Mouse (Mus musculus) liver, embryonic 12.5 days (tissue): ENCODE results near the gene Phf23. TPM values are rescaled to one million over a fixed set of nuclear protein-coding genes. Genes with fewer than 3 reads are reported as not detected.

Experiments used
- ATAC-seq: fragments of 200-750 bp; cut with Nextera tagmentation; 2 replicates; pipeline ENCODE4 v1.8.0; 2017; ENCODE audit warnings: moderate number of reproducible peaks, mild to moderate bottlenecking, moderate library complexity
- H3K27ac ChIP-seq: fragments of 300-500 bp; sonication (generic); 2 replicates; pipeline ENCODE4 v1.5.1; 2016; ENCODE audit warnings: mild to moderate bottlenecking
- H3K27me3 ChIP-seq: fragments of 300-500 bp; sonication (generic); replicated peaks from 2 replicates; pipeline ENCODE4 v1.6.1; 2016; ENCODE audit warnings: mild to moderate bottlenecking, moderate library complexity
- H3K36me3 ChIP-seq: fragments of 300-500 bp; sonication (generic); 2 replicates; pipeline ENCODE4 v1.6.1; 2016; ENCODE audit warnings: mild to moderate bottlenecking, moderate library complexity
- H3K4me1 ChIP-seq: fragments of 300-500 bp; sonication (generic); 2 replicates; pipeline ENCODE4 v1.6.1; 2016
- H3K4me2 ChIP-seq: fragments of 300-500 bp; sonication (generic); 2 replicates; pipeline ENCODE4 v1.6.1; 2016; ENCODE audit warnings: mild to moderate bottlenecking, moderate library complexity
- H3K4me3 ChIP-seq: fragments of 300-500 bp; sonication (generic); 2 replicates; pipeline ENCODE4 v1.5.1; 2016; ENCODE audit warnings: mild to moderate bottlenecking, moderate library complexity
- H3K9ac ChIP-seq: fragments of 300-500 bp; sonication (generic); 2 replicates; pipeline ENCODE4 v1.6.1; 2016; ENCODE audit warnings: mild to moderate bottlenecking, moderate library complexity
- H3K9me3 ChIP-seq: fragments of 300-500 bp; sonication (generic); replicated peaks from 2 replicates; pipeline ENCODE4 v1.6.1; 2016; ENCODE audit warnings: mild to moderate bottlenecking, moderate library complexity
- WGBS: fragments of 180-500 bp; shearing (Covaris S2); methylation state at CpG from one replicate; pipeline ENCODE4 v1.1.7; 2016; ENCODE audit not compliant: insufficient replicate concordance; 5-methylcytosine and 5-hydroxymethylcytosine counted together
- polyA plus RNA-seq: library from polyadenylated mRNA; unstranded; fragments of >200 nt; fragmentation: Nextera tagmentation; extraction: Ambion mirVana; gene quantifications from 2 replicates; pipeline ENCODE4 v1.2.1, GENCODE M21; 2016

Gene Phf23
- polyA plus RNA-seq, 1 experiment from 2014 or later = 39.5 TPM

- 1% methylated on average over 16 of the region's 16 CpGs for WGBS
- Histone ChIP-seq H3K4me1 (peaks cover 34% of the 10 kb centered on the region), H3K9me3 (no peaks in the 10 kb centered on the region), H3K27me3 (no peaks in the 10 kb centered on the region), H3K27ac (peak overlapping the region; percentile 98), H3K9ac (peak overlapping the region; percentile 99), H3K4me3 (peak overlapping the region; percentile 99), H3K36me3 (peaks cover 54% of the 10 kb centered on the region), H3K4me2 (peak overlapping the region; percentile 91)
- no peak for ATAC-seq
Measured at GRCm38 (mm10) chr11:69979827-69980195, 15.8 kb upstream of the Phf23 start.

- H3K4me3 ChIP-seq = peak overlapping the region; percentile 99
- WGBS = under 1% methylated on average over 54 of the region's 60 CpGs
- H3K36me3 ChIP-seq = peaks cover 54% of the 10 kb centered on the region
- no peaks in the 10 kb centered on the region for H3K9me3 ChIP-seq
- H3K27me3 ChIP-seq = no peaks in the 10 kb centered on the region
- peak overlapping the region; percentile 98 for H3K27ac ChIP-seq
- H3K4me2 ChIP-seq = peak overlapping the region; percentile 91
- H3K9ac ChIP-seq = peak overlapping the region; percentile 99
- H3K4me1 ChIP-seq = peaks cover 34% of the 10 kb centered on the region
- peak; percentile 93 for ATAC-seq
Measured at GRCm38 (mm10) chr11:69980196-69981140, 15.1 kb upstream of the Phf23 start.

DNA sequence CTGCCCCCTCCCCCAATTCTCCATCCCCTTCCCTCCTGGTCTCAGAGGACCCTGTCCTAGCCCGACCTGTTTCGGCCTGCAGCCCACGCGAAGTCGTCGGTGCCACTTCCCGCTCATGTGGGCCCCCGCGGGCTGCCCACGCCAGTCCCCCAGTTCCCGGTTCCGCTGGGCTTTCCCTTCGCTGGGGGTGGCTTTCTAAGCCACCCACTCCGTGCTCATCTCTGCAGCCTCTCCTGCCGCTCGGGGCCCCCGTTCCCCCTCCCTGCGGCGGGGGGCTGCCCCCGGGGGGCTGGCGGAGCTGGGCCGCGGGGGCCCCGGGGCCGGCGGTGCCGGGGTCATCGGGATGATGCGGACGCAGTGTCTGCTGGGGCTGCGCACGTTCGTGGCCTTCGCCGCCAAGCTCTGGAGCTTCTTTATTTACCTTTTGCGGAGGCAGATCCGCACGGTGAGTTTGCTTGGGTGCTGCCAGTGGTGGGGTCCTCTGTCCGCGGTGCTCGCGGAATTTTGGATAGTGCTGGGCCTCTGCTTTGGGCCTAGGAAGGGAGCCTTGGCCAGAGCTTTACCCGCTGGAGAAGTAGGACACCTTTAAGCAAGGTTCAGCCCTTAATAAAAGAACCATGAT lies 14.3 kb upstream of the Phf23 start, which contains the start of gene Ctdnep1:
Gene Ctdnep1 (plus strand): TSS at position 16 of the 622 bp plus-strand sequence.
- Histone ChIP-seq H3K4me3 (peak within 1 kb of the TSS; percentile 99), H3K9me3 (no peaks in the 10 kb centered on the region), H3K4me2 (peak within 1 kb of the TSS; percentile 91), H3K27me3 (no peaks in the 10 kb centered on the region), H3K4me1 (peaks cover 34% of the 10 kb centered on the region), H3K36me3 (peaks cover 52% of the 10 kb centered on the region), H3K9ac (peak within 1 kb of the TSS; percentile 99), H3K27ac (peak within 1 kb of the TSS; percentile 98)
- WGBS = under 1% methylated on average over 41 of the region's 43 CpGs
- ATAC-seq = 0 out of 2 replicates have a peak, but pooled peaks have one; percentile 1

DNA sequence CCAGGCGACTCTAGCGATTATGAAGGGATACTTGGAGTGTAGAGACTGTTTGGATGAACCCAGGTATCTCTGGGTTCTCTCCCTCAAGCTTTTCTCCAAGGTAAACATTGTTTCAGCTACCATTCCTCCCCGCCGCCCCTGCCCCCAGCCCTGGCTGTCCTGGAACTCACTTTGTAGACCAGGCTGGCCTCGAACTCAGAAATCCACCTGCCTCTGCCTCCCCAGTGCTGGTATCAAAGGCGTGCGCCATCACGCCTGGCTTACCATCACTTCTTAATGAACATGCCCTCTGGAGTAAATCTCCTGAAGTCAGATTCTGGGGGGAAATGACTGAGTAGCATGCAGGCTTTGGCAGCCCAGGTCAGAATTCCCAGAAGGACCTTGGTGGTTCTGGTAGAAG lies 13.4 kb upstream of the Phf23 start, which contains the start of gene Elp5:
Gene Elp5 (minus strand): TSS at position 293 of the 400 bp plus-strand sequence.
- Histone ChIP-seq H3K9me3 (no peaks in the 10 kb centered on the region), H3K27me3 (no peaks in the 10 kb centered on the region), H3K4me1 (peaks cover 34% of the 10 kb centered on the region), H3K27ac (peak within 1 kb of the TSS; percentile 98), H3K4me3 (peak within 1 kb of the TSS; percentile 99), H3K36me3 (peaks cover 53% of the 10 kb centered on the region), H3K9ac (peak within 1 kb of the TSS; percentile 99), H3K4me2 (peak within 1 kb of the TSS; percentile 91)
- whole genome bisulfite sequencing = 47% methylated on average over 8 of the region's 8 CpGs
- no peak for ATAC-seq

DNA sequence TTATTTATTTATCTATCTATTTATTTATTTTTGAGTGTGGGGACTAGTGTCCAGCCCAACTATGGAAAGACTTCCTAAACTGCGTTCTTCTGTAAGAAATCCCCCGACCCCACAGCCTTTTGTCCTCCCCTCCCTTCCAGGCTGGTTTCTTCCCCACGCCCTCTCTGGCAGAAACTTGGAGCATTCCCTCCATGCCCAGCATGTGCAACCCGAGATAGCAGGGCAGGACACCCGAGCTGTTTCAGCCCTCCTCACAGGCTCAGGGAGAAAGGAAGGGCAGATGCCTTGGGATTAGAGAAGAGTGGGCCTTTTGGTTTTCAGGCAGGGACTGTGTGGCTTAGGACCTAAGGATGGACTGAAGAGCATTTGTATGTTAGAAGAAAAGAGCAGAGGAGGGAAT lies 12.7 kb upstream of the Phf23 start:
- Histone ChIP-seq H3K36me3 (peaks cover 53% of the 10 kb centered on the region), H3K4me1 (peaks cover 34% of the 10 kb centered on the region), H3K9ac (peak overlapping the region; percentile 99), H3K4me2 (peak overlapping the region; percentile 91), H3K9me3 (no peaks in the 10 kb centered on the region), H3K27me3 (no peaks in the 10 kb centered on the region), H3K4me3 (peak overlapping the region; percentile 99), H3K27ac (peak overlapping the region; percentile 98)
- ATAC-seq = no peak
- WGBS = 40% methylated on average over 5 of the region's 5 CpGs

DNA sequence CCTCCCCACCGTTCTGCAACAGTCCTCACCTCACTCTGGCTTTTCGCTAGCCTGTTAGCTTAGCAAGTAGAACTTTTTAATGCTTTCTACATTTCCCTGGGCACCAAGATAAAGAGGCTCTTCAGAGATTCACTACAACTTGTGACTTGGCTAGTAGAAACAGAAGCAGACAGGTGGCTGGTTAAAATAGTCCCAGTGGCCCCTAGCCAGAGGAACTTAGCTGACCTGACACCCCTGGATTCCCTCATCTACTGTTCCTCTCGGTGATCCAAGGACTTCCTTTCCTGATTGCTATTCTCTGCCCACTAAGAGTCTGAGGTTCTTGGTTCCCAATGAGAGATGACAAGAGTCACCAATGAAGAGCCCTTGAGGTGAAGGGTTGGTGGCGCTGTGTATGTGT lies 12.2 kb upstream of the Phf23 start:
- ATAC-seq = no peak
- no peaks in the 10 kb centered on the region for H3K27me3 ChIP-seq
- peaks cover 34% of the 10 kb centered on the region for H3K4me1 ChIP-seq
- no peak overlapping the region; the same call in 1 of the 2 replicates for H3K4me3 ChIP-seq
- 81% methylated on average over 4 of the region's 4 CpGs for WGBS
- H3K36me3 ChIP-seq = peaks cover 54% of the 10 kb centered on the region
- peak overlapping the region; percentile 91 for H3K4me2 ChIP-seq
- peak overlapping the region; percentile 98 for H3K27ac ChIP-seq
- peak overlapping the region; percentile 99; the same call in 1 of the 2 replicates for H3K9ac ChIP-seq
- no peaks in the 10 kb centered on the region for H3K9me3 ChIP-seq

- no peaks in the 10 kb centered on the region for H3K27me3 ChIP-seq
- H3K27ac ChIP-seq = no peak overlapping the region
- H3K4me1 ChIP-seq = peaks cover 27% of the 10 kb centered on the region
- H3K9me3 ChIP-seq = no peaks in the 10 kb centered on the region
- 83% methylated on average over 8 of the region's 8 CpGs for WGBS
- peaks cover 60% of the 10 kb centered on the region for H3K36me3 ChIP-seq
- H3K4me2 ChIP-seq = no peak overlapping the region
- H3K9ac ChIP-seq = no peak overlapping the region
- ATAC-seq = no peak
- no peak overlapping the region for H3K4me3 ChIP-seq
Measured at GRCm38 (mm10) chr11:69984431-69984830, 11.1 kb upstream of the Phf23 start.

DNA sequence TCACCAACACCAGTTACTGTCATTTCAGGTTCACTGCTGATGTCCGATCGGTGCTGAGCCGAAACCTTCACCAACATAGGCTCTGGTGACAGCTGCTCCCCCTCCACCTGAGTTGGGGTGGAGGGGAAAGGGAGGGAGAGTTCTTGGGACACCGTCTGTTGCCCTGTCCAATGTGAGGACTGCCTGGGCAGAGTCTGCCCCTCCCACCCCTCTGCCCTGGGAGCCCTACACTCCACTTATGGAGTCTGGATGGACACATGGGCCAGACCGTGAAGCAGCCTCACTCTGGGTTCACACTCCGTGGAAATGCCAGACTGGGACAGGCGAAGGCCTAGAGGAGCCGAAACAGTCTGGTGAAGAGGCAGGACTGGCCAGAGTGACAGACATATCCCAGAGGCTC lies 5.6 kb upstream of the Phf23 start:
- H3K9ac ChIP-seq = no peak overlapping the region
- H3K4me1 ChIP-seq = peaks cover 29% of the 10 kb centered on the region
- H3K27me3 ChIP-seq = no peaks in the 10 kb centered on the region
- H3K9me3 ChIP-seq = no peaks in the 10 kb centered on the region
- WGBS = 81% methylated on average over 8 of the region's 8 CpGs
- H3K4me2 ChIP-seq = peak overlapping the region; percentile 82; the same call in 1 of the 2 replicates
- no peak for ATAC-seq
- peak overlapping the region; percentile 86; the same call in 1 of the 2 replicates for H3K4me3 ChIP-seq
- H3K27ac ChIP-seq = peak overlapping the region; percentile 97
- H3K36me3 ChIP-seq = peaks cover 80% of the 10 kb centered on the region

DNA sequence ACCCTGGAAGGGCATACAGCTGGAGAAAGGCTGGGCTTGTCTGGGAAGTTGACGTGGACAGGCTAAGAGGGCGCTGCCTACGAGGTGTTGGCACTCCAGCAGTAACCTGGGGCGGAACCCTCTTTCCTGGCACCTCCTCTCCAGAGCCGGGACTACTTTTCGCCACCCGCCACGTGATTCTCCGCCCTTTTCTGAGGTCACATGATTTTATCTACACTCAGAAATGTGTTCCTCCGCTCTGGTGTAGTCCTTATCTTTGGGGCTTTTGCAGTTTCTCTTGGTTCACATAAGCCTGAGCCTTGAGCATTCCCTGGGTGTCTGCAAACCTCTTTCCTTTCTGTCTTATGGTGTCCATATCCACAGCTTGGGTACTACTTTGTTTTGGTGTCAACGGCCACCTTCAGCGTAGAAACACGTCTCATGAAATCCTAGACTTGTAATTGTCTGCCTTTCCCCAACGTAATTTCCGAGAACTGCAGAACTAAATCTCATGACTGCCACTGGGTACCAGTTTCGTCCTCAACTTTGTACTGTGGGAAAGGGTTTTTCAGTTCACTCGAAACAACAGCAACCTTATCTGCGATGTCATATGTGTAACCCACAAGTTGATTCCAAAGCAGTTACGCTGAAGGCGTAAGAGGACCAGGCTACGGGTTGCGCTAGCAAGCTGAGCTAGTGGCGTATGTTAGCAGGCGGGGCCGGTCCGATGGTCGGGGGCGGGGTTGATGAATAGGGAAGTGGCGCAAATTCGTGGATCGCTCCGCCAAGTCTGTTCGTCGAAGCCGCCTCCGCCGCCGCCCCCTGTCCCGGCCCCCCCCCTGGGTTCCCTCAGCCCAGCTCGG lies 4.5 kb upstream of the Phf23 start, which contains the start of gene Gabarap:
Gene Gabarap (plus strand): TSS at position 294 of the 842 bp plus-strand sequence.
- Histone ChIP-seq H3K4me3 (peak within 1 kb of the TSS; percentile 86), H3K4me1 (peaks cover 31% of the 10 kb centered on the region), H3K9ac (peak within 1 kb of the TSS; percentile 87), H3K9me3 (no peaks in the 10 kb centered on the region), H3K36me3 (peaks cover 70% of the 10 kb centered on the region), H3K4me2 (peak within 1 kb of the TSS; percentile 82), H3K27me3 (no peaks in the 10 kb centered on the region), H3K27ac (peak within 1 kb of the TSS; percentile 97)
- ATAC-seq = peak; percentile 71
- under 1% methylated on average over 40 of the region's 40 CpGs for WGBS

GRCm38 (mm10) chr11:69991711-69992110 lies 3.9 kb upstream of the Phf23 start:
- Histone ChIP-seq H3K27me3 (no peaks in the 10 kb centered on the region), H3K9me3 (no peaks in the 10 kb centered on the region), H3K36me3 (peaks cover 64% of the 10 kb centered on the region), H3K4me2 (peak overlapping the region; percentile 82), H3K4me1 (peaks cover 31% of the 10 kb centered on the region), H3K9ac (peak overlapping the region; percentile 87), H3K27ac (peak overlapping the region; percentile 97), H3K4me3 (peak overlapping the region; percentile 86)
- ATAC-seq = peak; percentile 31
- 0% methylated on average over 15 of the region's 15 CpGs for WGBS

GRCm38 (mm10) chr11:69992396-69992795 lies 3.2 kb upstream of the Phf23 start:
- Histone ChIP-seq H3K27me3 (no peaks in the 10 kb centered on the region), H3K27ac (peak overlapping the region; percentile 61), H3K9ac (peak overlapping the region; percentile 87), H3K9me3 (no peaks in the 10 kb centered on the region), H3K4me2 (peak overlapping the region; percentile 82), H3K36me3 (peaks cover 57% of the 10 kb centered on the region), H3K4me3 (peak overlapping the region; percentile 86), H3K4me1 (peaks cover 37% of the 10 kb centered on the region)
- ATAC-seq = no peak
- 86% methylated on average over 10 of the region's 10 CpGs for WGBS
